Mouse (Mus musculus) liver, embryonic 13.5 days (tissue): ENCODE results near the gene Kat7. TPM values are rescaled to one million over a fixed set of nuclear protein-coding genes. Genes with fewer than 3 reads are reported as not detected.

Experiments used
- ATAC-seq: fragments of 200-750 bp; cut with Nextera tagmentation; 2 replicates; pipeline ENCODE4 v1.8.0; 2017; ENCODE audit warnings: low read depth, mild to moderate bottlenecking, moderate number of reproducible peaks, moderate library complexity
- DNase-seq: peaks from one replicate; pipeline ENCODE4 v3.0.0; 2022
- H3K27ac ChIP-seq: fragments of 300-500 bp; sonication (generic); 2 replicates; pipeline ENCODE4 v1.5.1; 2015; ENCODE audit warnings: moderate library complexity, mild to moderate bottlenecking, inconsistent platforms
- H3K27me3 ChIP-seq: fragments of 300-500 bp; sonication (generic); 2 replicates; pipeline ENCODE4 v1.6.1; 2015; ENCODE audit warnings: mild to moderate bottlenecking, inconsistent platforms
- H3K36me3 ChIP-seq: fragments of 300-500 bp; sonication (generic); 2 replicates; pipeline ENCODE4 v1.6.1; 2015; ENCODE audit warnings: mild to moderate bottlenecking, inconsistent platforms
- H3K4me1 ChIP-seq: fragments of 300-500 bp; sonication (generic); replicated peaks from 2 replicates; pipeline ENCODE4 v1.6.1; 2015; ENCODE audit warnings: inconsistent platforms
- H3K4me2 ChIP-seq: fragments of 300-500 bp; sonication (generic); 2 replicates; pipeline ENCODE4 v1.6.1; 2015; ENCODE audit warnings: inconsistent platforms, mild to moderate bottlenecking, moderate library complexity
- H3K4me3 ChIP-seq: fragments of 300-500 bp; sonication (generic); replicated peaks from 2 replicates; pipeline ENCODE4 v1.5.1; 2015; ENCODE audit warnings: mild to moderate bottlenecking, inconsistent platforms
- H3K9ac ChIP-seq: fragments of 300-500 bp; sonication (generic); 2 replicates; pipeline ENCODE4 v1.6.1; 2015; ENCODE audit warnings: mild to moderate bottlenecking, inconsistent platforms
- H3K9me3 ChIP-seq: fragments of 300-500 bp; sonication (generic); replicated peaks from 2 replicates; pipeline ENCODE4 v1.6.1; 2016; ENCODE audit warnings: inconsistent platforms
- WGBS: fragments of 180-500 bp; shearing (Covaris S2); methylation state at CpG from one replicate; pipeline ENCODE4 v1.1.7; 2015; ENCODE audit not compliant: insufficient replicate concordance; 5-methylcytosine and 5-hydroxymethylcytosine counted together
- polyA plus RNA-seq: library from polyadenylated mRNA; unstranded; fragments of >200 nt; fragmentation: Nextera tagmentation; extraction: Ambion mirVana; gene quantifications from 2 replicates; pipeline ENCODE4 v1.2.1, GENCODE M21; 2015

Kat7 gene
- polyA plus RNA-seq, 1 experiment from 2014 or later = 33.4 TPM

- Histone ChIP-seq H3K27ac (peak overlapping the region; percentile 68), H3K36me3 (peaks cover 98% of the 10 kb centered on the region), H3K4me3 (no peak overlapping the region), H3K27me3 (no peaks in the 10 kb centered on the region), H3K9ac (no peak overlapping the region), H3K4me2 (no peak overlapping the region), H3K4me1 (peaks cover 94% of the 10 kb centered on the region), H3K9me3 (no peaks in the 10 kb centered on the region)
- DNase-seq (no peak), ATAC-seq (no peak; the same call in 1 of the 2 replicates)
- WGBS = 66% methylated on average over 6 of the region's 6 CpGs
Observed at GRCm38 (mm10) chr11:95350289-95350688, 40.2 kb upstream of the Kat7 start.

DNA sequence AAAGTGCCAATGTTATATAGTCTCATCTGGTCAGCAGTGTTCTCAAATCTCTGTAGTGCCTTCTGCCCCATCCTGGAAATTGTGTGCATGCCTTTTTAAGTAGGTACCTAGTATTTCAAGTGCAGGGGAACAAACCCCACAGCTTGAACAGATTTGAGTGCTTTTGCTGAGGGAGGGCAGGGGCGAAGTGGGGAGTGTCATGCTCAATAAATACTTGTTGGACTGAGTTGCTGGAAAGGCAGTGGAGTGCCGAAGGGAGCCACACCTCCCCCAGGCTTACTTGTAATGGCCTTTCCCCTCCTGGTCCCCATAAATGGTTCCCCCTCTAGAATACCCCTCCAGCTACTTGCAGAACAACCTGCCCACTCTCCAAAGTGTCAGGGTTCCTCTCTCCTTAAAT is 34.1 kb upstream of the Kat7 start:
- WGBS = 75% methylated on average over 2 of the region's 2 CpGs
- DNase-seq (no peak), ATAC-seq (no peak)
- Histone ChIP-seq H3K27me3 (no peaks in the 10 kb centered on the region), H3K4me1 (peaks cover 94% of the 10 kb centered on the region), H3K4me3 (peak overlapping the region; percentile 34), H3K4me2 (peak overlapping the region; percentile 86), H3K9me3 (no peaks in the 10 kb centered on the region), H3K36me3 (peaks cover 93% of the 10 kb centered on the region), H3K9ac (peak overlapping the region; percentile 100), H3K27ac (peak overlapping the region; percentile 72)

- no peaks in the 10 kb centered on the region for H3K9me3 ChIP-seq
- H3K27me3 ChIP-seq = no peaks in the 10 kb centered on the region
- peaks cover 95% of the 10 kb centered on the region for H3K4me1 ChIP-seq
- no peak for DNase-seq
- 58% methylated on average over 4 of the region's 4 CpGs for WGBS
- no peak for ATAC-seq
- peak overlapping the region; percentile 100 for H3K27ac ChIP-seq
- H3K9ac ChIP-seq = peak overlapping the region; percentile 100
- peak overlapping the region; percentile 86 for H3K4me2 ChIP-seq
- H3K36me3 ChIP-seq = peaks cover 83% of the 10 kb centered on the region
- H3K4me3 ChIP-seq = peak overlapping the region; percentile 100
Observed at GRCm38 (mm10) chr11:95343180-95343579, 33.1 kb upstream of the Kat7 start.

GRCm38 (mm10) chr11:95340664-95341063 is 30.6 kb upstream of the Kat7 start:
- ATAC-seq = no peak

GRCm38 (mm10) chr11:95340259-95340658 is 30.2 kb upstream of the Kat7 start:
- no peaks in the 10 kb centered on the region for H3K9me3 ChIP-seq
- no peaks in the 10 kb centered on the region for H3K27me3 ChIP-seq
- peak overlapping the region; percentile 86 for H3K4me2 ChIP-seq
- ATAC-seq (no peak), DNase-seq (no peak)
- peak overlapping the region; percentile 100 for H3K9ac ChIP-seq
- peak overlapping the region; percentile 100 for H3K4me3 ChIP-seq
- 60% methylated on average over 1 of the region's 1 CpGs for WGBS
- H3K4me1 ChIP-seq = peaks cover 87% of the 10 kb centered on the region
- peaks cover 54% of the 10 kb centered on the region for H3K36me3 ChIP-seq
- peak overlapping the region; percentile 100 for H3K27ac ChIP-seq

More at GRCm38 (mm10) chr11:95340664-95341063, 30.6 kb upstream of the Kat7 start:
- 30% methylated on average over 5 of the region's 5 CpGs for WGBS
- peak overlapping the region; percentile 100 for H3K9ac ChIP-seq
- H3K27me3 ChIP-seq = no peaks in the 10 kb centered on the region
- peak overlapping the region; percentile 100 for H3K27ac ChIP-seq
- H3K36me3 ChIP-seq = peaks cover 58% of the 10 kb centered on the region
- no peak for DNase-seq
- H3K4me3 ChIP-seq = peak overlapping the region; percentile 100
- H3K4me2 ChIP-seq = peak overlapping the region; percentile 86
- no peaks in the 10 kb centered on the region for H3K9me3 ChIP-seq
- peaks cover 87% of the 10 kb centered on the region for H3K4me1 ChIP-seq

DNA sequence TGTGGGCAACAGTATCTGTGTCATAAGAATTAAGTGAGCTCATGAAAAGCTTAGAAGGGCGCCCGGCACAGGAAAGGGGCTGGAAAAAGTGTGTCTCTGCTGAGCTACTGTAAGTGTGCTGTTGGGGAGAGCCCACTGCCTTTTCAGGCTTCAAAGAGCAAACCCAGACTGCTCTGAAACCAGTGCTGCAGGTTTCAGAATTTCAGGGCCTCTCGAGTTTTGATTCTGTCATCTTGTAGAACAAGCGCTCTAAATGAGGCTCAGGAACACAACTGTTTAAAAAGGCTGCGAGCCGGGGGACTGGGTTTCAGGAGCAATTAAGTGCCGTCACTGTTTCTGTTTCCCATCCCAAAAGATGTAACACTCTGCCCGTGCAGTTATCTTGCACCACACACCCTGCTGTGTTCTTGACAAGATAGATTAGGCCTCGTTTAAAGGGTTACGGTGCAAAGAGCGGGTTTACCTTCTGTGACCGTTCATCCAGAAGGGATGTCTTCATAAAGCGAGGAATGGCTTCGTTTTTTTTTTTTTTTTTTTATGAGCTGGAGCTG is 29.5 kb upstream of the Kat7 start:
- peak overlapping the region; percentile 100 for H3K4me3 ChIP-seq
- H3K9me3 ChIP-seq = no peaks in the 10 kb centered on the region
- peaks cover 87% of the 10 kb centered on the region for H3K4me1 ChIP-seq
- peak overlapping the region; percentile 100 for H3K9ac ChIP-seq
- peak; percentile 87 for DNase-seq
- peaks cover 47% of the 10 kb centered on the region for H3K36me3 ChIP-seq
- ATAC-seq = peak; percentile 74
- H3K27me3 ChIP-seq = no peaks in the 10 kb centered on the region
- 11% methylated on average over 14 of the region's 14 CpGs for WGBS
- H3K4me2 ChIP-seq = peak overlapping the region; percentile 86
- peak overlapping the region; percentile 100 for H3K27ac ChIP-seq

DNA sequence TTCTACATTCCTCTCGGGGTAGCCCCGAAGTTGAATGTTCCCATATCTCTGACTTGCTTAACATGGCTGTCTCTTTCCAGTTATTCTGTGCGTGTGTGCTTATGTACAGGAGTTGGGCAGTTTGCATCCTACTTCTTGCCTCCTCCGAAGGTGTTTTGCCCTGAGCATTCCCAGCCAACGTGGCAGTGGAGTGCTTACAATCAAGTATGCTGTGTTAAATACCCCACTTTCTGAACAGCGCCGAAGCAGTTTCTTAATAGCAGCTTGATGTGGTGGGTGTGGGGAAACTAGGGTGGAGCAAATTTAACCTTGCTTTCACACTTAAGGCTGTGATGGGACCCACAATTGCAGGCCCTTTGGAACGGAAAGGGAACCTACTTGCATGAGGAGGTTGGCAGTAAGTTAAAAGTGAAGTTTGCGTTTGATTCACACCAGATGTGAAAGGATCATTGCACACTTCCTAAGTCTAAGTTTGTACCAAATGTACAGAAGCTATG is 27.8 kb upstream of the Kat7 start:
- Histone ChIP-seq H3K4me1 (peaks cover 86% of the 10 kb centered on the region), H3K9me3 (no peaks in the 10 kb centered on the region), H3K4me3 (peak overlapping the region; percentile 100), H3K27ac (peak overlapping the region; percentile 100), H3K27me3 (no peaks in the 10 kb centered on the region), H3K36me3 (peaks cover 30% of the 10 kb centered on the region), H3K9ac (peak overlapping the region; percentile 100), H3K4me2 (peak overlapping the region; percentile 86)
- DNase-seq (no peak), ATAC-seq (no peak)
- WGBS = 8% methylated on average over 9 of the region's 9 CpGs

GRCm38 (mm10) chr11:95337129-95337813 is 27.2 kb upstream of the Kat7 start:
- Histone ChIP-seq H3K4me3 (peak overlapping the region; percentile 100), H3K9me3 (no peaks in the 10 kb centered on the region), H3K9ac (peak overlapping the region; percentile 100), H3K27ac (peak overlapping the region; percentile 100), H3K4me2 (peak overlapping the region; percentile 86), H3K4me1 (peaks cover 86% of the 10 kb centered on the region), H3K27me3 (no peaks in the 10 kb centered on the region), H3K36me3 (peaks cover 24% of the 10 kb centered on the region)
- ATAC-seq (peak; percentile 12), DNase-seq (peak; percentile 70)
- WGBS = under 1% methylated on average over 50 of the region's 50 CpGs

DNA sequence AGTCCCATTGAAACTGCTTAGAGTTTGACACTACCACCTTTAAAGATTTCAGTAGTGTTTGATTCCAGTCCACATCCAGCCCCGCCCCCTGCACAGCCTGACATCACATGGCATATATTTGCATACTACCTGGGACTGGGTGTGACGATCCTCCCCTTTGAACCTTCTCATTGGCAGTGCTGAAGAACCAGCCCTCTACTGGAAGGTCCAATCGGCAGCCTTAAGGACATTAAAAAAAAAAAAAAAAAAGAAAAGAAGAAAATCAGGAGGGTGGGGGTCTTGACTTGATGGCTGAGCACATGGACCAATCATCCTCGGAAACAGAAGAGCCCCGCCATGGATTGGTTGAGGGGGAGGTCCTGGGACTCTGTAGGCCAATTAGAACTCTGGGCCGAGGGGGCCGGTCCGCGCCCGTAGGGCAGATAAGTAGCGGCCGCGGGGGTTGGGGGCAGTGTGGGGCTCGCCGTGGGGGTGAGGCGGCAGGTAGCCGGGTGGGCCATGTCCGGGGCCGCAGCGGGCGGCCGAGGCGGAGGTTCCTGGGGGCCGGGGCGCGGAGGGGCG is 26.6 kb upstream of the Kat7 start, which contains the start of gene Fam117a:
TSS of gene Fam117a (plus strand) at position 451 of the 561 bp plus-strand sequence.
- Histone ChIP-seq H3K27ac (peak within 1 kb of the TSS; percentile 100), H3K36me3 (peaks cover 18% of the 10 kb centered on the region), H3K9ac (peak within 1 kb of the TSS; percentile 100), H3K4me3 (peak within 1 kb of the TSS; percentile 100), H3K9me3 (no peaks in the 10 kb centered on the region), H3K4me1 (peaks cover 86% of the 10 kb centered on the region), H3K4me2 (peak within 1 kb of the TSS; percentile 86), H3K27me3 (no peaks in the 10 kb centered on the region)
- 0% methylated on average over 24 of the region's 27 CpGs for WGBS
- DNase-seq (peak; percentile 85), ATAC-seq (peak; percentile 78)

- Histone ChIP-seq H3K27ac (peak overlapping the region; percentile 92), H3K4me3 (no peak overlapping the region), H3K27me3 (no peaks in the 10 kb centered on the region), H3K4me1 (peaks cover 74% of the 10 kb centered on the region), H3K9me3 (no peaks in the 10 kb centered on the region), H3K36me3 (no peaks in the 10 kb centered on the region), H3K4me2 (peak overlapping the region; percentile 48), H3K9ac (peak overlapping the region; percentile 64)
- ATAC-seq (no peak), DNase-seq (no peak)
- WGBS = 29% methylated on average over 5 of the region's 5 CpGs
Observed at GRCm38 (mm10) chr11:95334448-95335060, 24.5 kb upstream of the Kat7 start.

DNA sequence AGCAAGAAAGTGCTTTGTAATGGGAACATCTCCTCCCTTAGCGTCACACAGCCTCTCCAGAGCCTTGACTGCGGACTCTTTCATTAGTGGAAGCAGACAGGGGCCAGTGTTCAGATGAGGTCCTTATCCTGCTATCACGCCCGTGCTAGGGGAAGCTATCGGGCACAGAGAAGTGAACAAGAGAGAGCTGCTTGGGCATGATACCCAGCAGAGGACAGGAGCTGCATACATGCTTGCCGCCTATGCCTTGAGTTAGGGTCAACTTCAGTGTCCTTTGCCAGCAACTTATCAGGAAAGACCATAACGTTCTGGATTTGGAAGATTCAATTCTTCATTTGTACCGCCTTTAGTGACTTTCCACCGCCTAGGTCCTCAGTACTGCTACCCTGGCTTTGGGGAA is 23.8 kb upstream of the Kat7 start:
- Histone ChIP-seq H3K4me2 (peak overlapping the region; percentile 48), H3K27me3 (no peaks in the 10 kb centered on the region), H3K9me3 (no peaks in the 10 kb centered on the region), H3K4me3 (peak overlapping the region; percentile 1; the same call in 1 of the 2 replicates), H3K36me3 (no peaks in the 10 kb centered on the region), H3K4me1 (peaks cover 67% of the 10 kb centered on the region), H3K9ac (peak overlapping the region; percentile 64), H3K27ac (peak overlapping the region; percentile 92)
- ATAC-seq (peak; percentile 88), DNase-seq (peak; percentile 86)
- 18% methylated on average over 9 of the region's 9 CpGs for WGBS
